Mouse (Mus musculus): ENCODE results near the gene Ifrd2. TPM values are rescaled to one million over a fixed set of nuclear protein-coding genes. Genes with fewer than 3 reads are reported as not detected.

Ifrd2 gene
- polyA plus RNA-seq, 1 experiment from 2014 or later, result 64.6 TPM

- H3K9ac ChIP-seq, result peak overlapping the region; percentile 66
- WGBS, result 6% methylated on average over 44 of the region's 48 CpGs
- H3K4me1 ChIP-seq (ENCODE audit: insufficient read depth), result peaks cover 28% of the 10 kb centered on the region
- no peaks in the 10 kb centered on the region for H3K9me3 ChIP-seq (ENCODE audit: low read depth, low read length)
- peaks cover 38% of the 10 kb centered on the region for H3K36me3 ChIP-seq (ENCODE audit: insufficient read depth)
- DNase-seq, result peak; percentile 99
- peak; percentile 81 for TF ChIP-seq CTCF (IDR thresholded peaks at IDR 0.05; ENCODE audit: low read depth)
- ATAC-seq (ENCODE audit: insufficient read depth), result peak; percentile 86
- peak overlapping the region; percentile 34 for H3K4me3 ChIP-seq (ENCODE audit: low read depth, low read length)
- no peaks in the 10 kb centered on the region for H3K27me3 ChIP-seq (ENCODE audit: insufficient read depth, low read length)
- H3K4me2 ChIP-seq, result peak overlapping the region; percentile 79
- peak overlapping the region; percentile 96 for H3K27ac ChIP-seq (ENCODE audit: low read depth)
Observed at GRCm38 (mm10) chr9:107612191-107612944, 24.9 kb downstream of the Ifrd2 start.

GRCm38 (mm10) chr9:107612945-107613569, 25.6 kb downstream of the Ifrd2 start:
- peak overlapping the region; percentile 79 for H3K4me2 ChIP-seq
- WGBS, result 10% methylated on average over 12 of the region's 12 CpGs
- no peak; the same call in 1 of the 2 replicates for TF ChIP-seq CTCF (IDR thresholded peaks at IDR 0.05; ENCODE audit: low read depth)
- H3K4me3 ChIP-seq (ENCODE audit: low read depth, low read length), result peak overlapping the region; percentile 34
- peak overlapping the region; percentile 66; the same call in 1 of the 2 replicates for H3K9ac ChIP-seq
- DNase-seq, result peak; percentile 66
- ATAC-seq (ENCODE audit: insufficient read depth), result peak; percentile 45; the same call in 1 of the 2 replicates
- H3K27me3 ChIP-seq (ENCODE audit: insufficient read depth, low read length), result no peaks in the 10 kb centered on the region
- H3K9me3 ChIP-seq (ENCODE audit: low read depth, low read length), result no peaks in the 10 kb centered on the region
- H3K4me1 ChIP-seq (ENCODE audit: insufficient read depth), result peaks cover 23% of the 10 kb centered on the region
- H3K27ac ChIP-seq (ENCODE audit: low read depth), result peak overlapping the region; percentile 96
- peaks cover 45% of the 10 kb centered on the region for H3K36me3 ChIP-seq (ENCODE audit: insufficient read depth)

DNA sequence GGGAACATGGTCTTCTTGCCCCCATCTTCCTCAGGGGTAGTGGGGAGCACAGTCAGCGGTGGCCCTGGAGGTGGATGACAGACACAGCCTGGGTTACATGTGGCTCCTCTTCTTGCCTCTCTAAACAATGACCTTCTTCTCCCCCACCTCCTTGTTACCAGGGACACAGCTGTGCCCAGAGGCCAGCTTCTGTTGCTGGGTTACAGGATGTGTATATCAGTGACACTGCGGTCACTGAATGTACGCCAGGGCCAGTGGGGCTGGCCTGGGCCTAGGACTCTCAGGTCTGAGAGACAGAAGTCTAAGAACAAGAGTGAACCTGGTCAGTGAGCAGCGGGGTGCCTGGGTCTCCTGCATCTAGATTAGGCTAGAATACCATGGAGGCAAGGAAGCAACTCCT, 27.6 kb downstream of the Ifrd2 start:
- Histone ChIP-seq H3K9ac (no peak overlapping the region), H3K4me1 (ENCODE audit: insufficient read depth) (peaks cover 28% of the 10 kb centered on the region), H3K27me3 (ENCODE audit: insufficient read depth, low read length) (no peaks in the 10 kb centered on the region), H3K9me3 (ENCODE audit: low read depth, low read length) (no peaks in the 10 kb centered on the region), H3K4me3 (ENCODE audit: low read depth, low read length) (no peak overlapping the region), H3K27ac (ENCODE audit: low read depth) (no peak overlapping the region), H3K36me3 (ENCODE audit: insufficient read depth) (peaks cover 65% of the 10 kb centered on the region), H3K4me2 (no peak overlapping the region)
- TF ChIP-seq CTCF (IDR thresholded peaks at IDR 0.05; ENCODE audit: low read depth), result no peak
- WGBS, result 88% methylated on average over 4 of the region's 4 CpGs
- no peak for ATAC-seq (ENCODE audit: insufficient read depth)
- no peak for DNase-seq

DNA sequence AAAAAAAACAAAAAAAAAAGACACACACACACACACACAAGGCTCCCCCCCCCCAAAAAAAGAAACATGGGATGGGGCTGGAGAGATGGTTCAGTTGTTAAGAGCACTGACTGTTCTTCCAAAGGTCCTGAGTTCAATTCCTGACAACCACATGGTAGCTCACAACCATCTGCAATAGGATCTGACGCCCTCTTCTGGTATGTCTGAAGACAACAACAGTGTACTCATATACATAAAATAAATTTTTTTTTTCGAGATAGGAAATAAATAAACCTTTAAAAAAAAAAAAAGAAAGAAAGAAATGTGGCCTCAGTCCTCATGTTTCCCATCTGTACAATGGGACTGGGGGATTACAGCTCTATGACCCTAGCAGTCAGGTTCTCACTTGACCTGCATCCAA, 30.0 kb downstream of the Ifrd2 start:
- Histone ChIP-seq H3K9me3 (ENCODE audit: low read depth, low read length) (no peaks in the 10 kb centered on the region), H3K9ac (no peak overlapping the region), H3K4me3 (ENCODE audit: low read depth, low read length) (no peak overlapping the region), H3K4me1 (ENCODE audit: insufficient read depth) (peaks cover 12% of the 10 kb centered on the region), H3K27me3 (ENCODE audit: insufficient read depth, low read length) (no peaks in the 10 kb centered on the region), H3K27ac (ENCODE audit: low read depth) (no peak overlapping the region; the same call in 1 of the 2 replicates), H3K4me2 (no peak overlapping the region), H3K36me3 (ENCODE audit: insufficient read depth) (peaks cover 77% of the 10 kb centered on the region)
- DNase-seq (no peak), ATAC-seq (ENCODE audit: insufficient read depth) (no peak)
- 74% methylated on average over 2 of the region's 2 CpGs for WGBS
- TF ChIP-seq CTCF (IDR thresholded peaks at IDR 0.05; ENCODE audit: low read depth), result no peak

DNA sequence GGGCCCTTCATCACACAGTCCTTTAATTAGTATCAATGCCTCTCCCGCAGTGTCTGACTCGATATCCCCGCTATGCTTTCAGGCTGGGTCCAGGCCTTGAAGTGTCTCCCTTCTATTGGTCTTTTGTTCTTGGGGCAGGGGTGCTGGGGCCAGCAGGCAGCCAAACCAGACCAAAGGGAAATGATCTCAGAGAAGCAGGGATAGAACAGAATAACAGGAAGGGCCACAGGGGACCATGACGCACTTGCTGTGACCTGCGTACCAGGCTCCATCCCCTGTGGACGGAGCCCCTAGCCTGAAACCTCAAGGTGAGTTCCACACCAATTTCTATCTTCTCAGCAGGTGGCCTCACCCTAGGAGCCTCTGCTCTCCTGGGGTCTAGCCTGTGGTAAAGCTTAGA, 30.7 kb downstream of the Ifrd2 start:
- Histone ChIP-seq H3K27me3 (ENCODE audit: insufficient read depth, low read length) (no peaks in the 10 kb centered on the region), H3K9ac (no peak overlapping the region), H3K9me3 (ENCODE audit: low read depth, low read length) (no peaks in the 10 kb centered on the region), H3K4me2 (no peak overlapping the region), H3K4me1 (ENCODE audit: insufficient read depth) (peaks cover 12% of the 10 kb centered on the region), H3K4me3 (ENCODE audit: low read depth, low read length) (no peak overlapping the region), H3K36me3 (ENCODE audit: insufficient read depth) (peaks cover 84% of the 10 kb centered on the region), H3K27ac (ENCODE audit: low read depth) (peak overlapping the region; percentile 86)
- ATAC-seq (ENCODE audit: insufficient read depth) (no peak), DNase-seq (no peak)
- no peak for TF ChIP-seq CTCF (IDR thresholded peaks at IDR 0.05; ENCODE audit: low read depth)
- WGBS, result 88% methylated on average over 6 of the region's 6 CpGs

GRCm38 (mm10) chr9:107618778-107619545, 31.5 kb downstream of the Ifrd2 start:
- WGBS, result 20% methylated on average over 13 of the region's 13 CpGs
- Histone ChIP-seq H3K27me3 (ENCODE audit: insufficient read depth, low read length) (no peaks in the 10 kb centered on the region), H3K36me3 (ENCODE audit: insufficient read depth) (peaks cover 87% of the 10 kb centered on the region), H3K4me1 (ENCODE audit: insufficient read depth) (peaks cover 12% of the 10 kb centered on the region), H3K4me2 (peak overlapping the region; percentile 31; the same call in 1 of the 2 replicates), H3K4me3 (ENCODE audit: low read depth, low read length) (no peak overlapping the region), H3K27ac (ENCODE audit: low read depth) (peak overlapping the region; percentile 86), H3K9ac (peak overlapping the region; percentile 2; the same call in 1 of the 2 replicates), H3K9me3 (ENCODE audit: low read depth, low read length) (no peaks in the 10 kb centered on the region)
- DNase-seq, result peak; percentile 92
- peak; percentile 86 for ATAC-seq (ENCODE audit: insufficient read depth)
- TF ChIP-seq CTCF (IDR thresholded peaks at IDR 0.05; ENCODE audit: low read depth), result no peak

Measured in lung, embryonic 14.5 days (tissue).